Mouse (Mus musculus): ENCODE measurements around the gene Serpinb6b. TPM values are rescaled to one million over a fixed set of nuclear protein-coding genes. Genes with fewer than 3 reads are reported as not detected.
A peak's percentile ranks its signal among the peaks of the same experiment; 100 is the strongest.

Gene Serpinb6b
- polyA plus RNA-seq, 1 experiment from 2014 or later = 91.5 TPM

GRCm38 (mm10) chr13:33028146-33028545 lies 63.1 kb downstream of the Serpinb6b start:
- CTCF ChIA-PET = no interaction called here
- in situ Hi-C loops (cut with MboI; ENCODE audit: low pct_unique_long_range_greater_than_20kb) = no loop called here
- DNase-seq (ENCODE audit: low read depth, low spot score) (no peak), ATAC-seq (no peak)
- POLR2A ChIA-PET = no interaction called here
- H3K27me3 ChIP-seq = no peaks in the 10 kb centered on the region
- TF ChIP-seq CTCF (IDR thresholded peaks at IDR 0.05) = no peak

- POLR2A ChIA-PET = no interaction called here
- CTCF ChIA-PET = no interaction called here
- in situ Hi-C loops (cut with MboI; ENCODE audit: low pct_unique_long_range_greater_than_20kb) = no loop called here
- DNase-seq (ENCODE audit: low read depth, low spot score) (no peak), ATAC-seq (peak; percentile 80)
- TF ChIP-seq CTCF (IDR thresholded peaks at IDR 0.05) = no peak
- H3K27me3 ChIP-seq = no peaks in the 10 kb centered on the region
Measured at GRCm38 (mm10) chr13:33028550-33028949, 63.5 kb downstream of the Serpinb6b start.

Other genes with a start within 250 kb of the Serpinb6b start
- 0.01 TPM for gene Mylk4, start 181.3 kb upstream of the Serpinb6b start, polyA plus RNA-seq (2021)
- gene Wrnip1, start 163.2 kb upstream of the Serpinb6b start, polyA plus RNA-seq (2021) = 55.2 TPM
- not detected for gene D930007J09Rik, start 162.4 kb upstream of the Serpinb6b start, polyA plus RNA-seq (2021)
- 2.9 TPM for gene Serpinb1a, start 114.0 kb upstream of the Serpinb6b start, polyA plus RNA-seq (2021)
- gene Serpinb1c, start 67.0 kb upstream of the Serpinb6b start, polyA plus RNA-seq (2021) = 0.69 TPM
- 69.0 TPM for gene Serpinb9, start 38.0 kb downstream of the Serpinb6b start, polyA plus RNA-seq (2021)
- 8.2 TPM for gene Serpinb9b, start 62.2 kb downstream of the Serpinb6b start, polyA plus RNA-seq (2021)
- gene Serpinb1b, start 113.4 kb downstream of the Serpinb6b start, polyA plus RNA-seq (2021) = 5.1 TPM
- 0.74 TPM for gene Serpinb9c, start 194.5 kb downstream of the Serpinb6b start, polyA plus RNA-seq (2021)
- 1.7 TPM for gene Serpinb9d, start 227.8 kb downstream of the Serpinb6b start, polyA plus RNA-seq (2021)